Mouse (Mus musculus) midbrain, embryonic 15.5 days (tissue): ENCODE results near the gene Ggt1. TPM values are rescaled to one million over a fixed set of nuclear protein-coding genes. Genes with fewer than 3 reads are reported as not detected.

Source experiments
- ATAC-seq: fragments of 200-750 bp; cut with Nextera tagmentation; replicated peaks from 2 replicates; pipeline ENCODE4 v1.8.0; 2017; ENCODE audit warnings: moderate TSS enrichment
- H3K27ac ChIP-seq: fragments of 300-500 bp; sonication (generic); 2 replicates; pipeline ENCODE4 v1.5.1; 2015; ENCODE audit warnings: mild to moderate bottlenecking, inconsistent platforms
- H3K27me3 ChIP-seq: fragments of 300-500 bp; sonication (generic); replicated peaks from 2 replicates; pipeline ENCODE4 v1.6.1; 2015; ENCODE audit warnings: inconsistent platforms
- H3K36me3 ChIP-seq: fragments of 300-500 bp; sonication (generic); replicated peaks from 2 replicates; pipeline ENCODE4 v1.6.1; 2015; ENCODE audit warnings: inconsistent platforms
- H3K4me1 ChIP-seq: fragments of 300-500 bp; sonication (generic); 2 replicates; pipeline ENCODE4 v1.6.1; 2015; ENCODE audit warnings: inconsistent platforms
- H3K4me2 ChIP-seq: fragments of 300-500 bp; sonication (generic); 2 replicates; pipeline ENCODE4 v1.6.1; 2015; ENCODE audit warnings: inconsistent platforms, mild to moderate bottlenecking, moderate library complexity
- H3K4me3 ChIP-seq: fragments of 300-500 bp; sonication (generic); 2 replicates; pipeline ENCODE4 v1.5.1; 2015; ENCODE audit warnings: mild to moderate bottlenecking, inconsistent platforms
- H3K9ac ChIP-seq: fragments of 300-500 bp; sonication (generic); 2 replicates; pipeline ENCODE4 v1.6.1; 2015; ENCODE audit warnings: mild to moderate bottlenecking, inconsistent platforms
- H3K9me3 ChIP-seq: fragments of 300-500 bp; sonication (generic); 2 replicates; pipeline ENCODE4 v1.6.1; 2016; ENCODE audit warnings: inconsistent platforms
- WGBS: fragments of 180-500 bp; shearing (Covaris S2); methylation state at CpG from one replicate; pipeline ENCODE4 v1.1.7; 2015; ENCODE audit warnings: mixed read lengths; 5-methylcytosine and 5-hydroxymethylcytosine counted together
- polyA plus RNA-seq: library from polyadenylated mRNA; unstranded; fragments of >200 nt; fragmentation: Nextera tagmentation; extraction: Ambion mirVana; gene quantifications from 2 replicates; pipeline ENCODE4 v1.2.1, GENCODE M21; 2015

The Ggt1 gene
- polyA plus RNA-seq, 1 experiment from 2014 or later: 1.7 TPM

DNA sequence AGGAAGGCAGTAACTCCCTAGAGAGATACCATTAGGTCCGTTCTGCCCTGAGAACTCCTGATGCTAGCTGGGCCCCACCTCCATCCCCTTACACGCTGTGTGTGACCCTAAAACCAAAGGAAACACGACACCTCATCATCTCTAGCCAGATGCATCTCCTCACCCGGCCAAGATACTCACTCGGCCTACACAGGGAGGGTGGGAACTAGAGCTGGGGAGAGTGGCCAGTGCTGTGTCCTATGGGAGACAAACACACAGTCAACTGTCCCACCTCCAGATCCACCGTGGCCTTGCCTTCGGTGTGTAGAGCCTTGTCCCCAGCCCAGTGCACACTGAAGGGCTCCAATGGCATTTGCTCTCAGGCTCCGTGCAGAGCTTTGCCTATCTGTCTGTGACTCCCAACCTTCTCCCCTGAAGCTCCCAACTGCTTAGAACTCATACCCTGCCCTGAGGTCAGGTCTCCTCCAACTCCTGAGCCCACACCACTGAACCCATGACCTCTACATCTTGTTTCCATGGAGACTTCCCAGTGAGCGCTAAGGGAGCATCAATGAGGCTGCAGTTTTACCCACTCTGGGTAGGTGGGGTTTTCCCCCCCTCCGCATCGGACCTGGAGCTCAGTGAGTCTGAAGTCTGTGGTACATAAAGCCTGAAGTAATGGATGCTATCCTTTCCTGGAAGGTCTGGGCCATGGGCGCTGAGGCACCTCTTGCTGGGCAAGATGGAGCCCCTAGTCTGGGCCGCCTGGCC is 8.5 kb upstream of the Ggt1 start:
- Histone ChIP-seq H3K9ac (no peak overlapping the region), H3K4me2 (no peak overlapping the region), H3K4me3 (no peak overlapping the region), H3K36me3 (peaks cover 5% of the 10 kb centered on the region; the same call in 1 of the 2 replicates), H3K27ac (no peak overlapping the region), H3K4me1 (peaks cover 22% of the 10 kb centered on the region), H3K9me3 (no peaks in the 10 kb centered on the region), H3K27me3 (no peaks in the 10 kb centered on the region)
- 75% methylated on average over 13 of the region's 13 CpGs for WGBS
- no peak for ATAC-seq

DNA sequence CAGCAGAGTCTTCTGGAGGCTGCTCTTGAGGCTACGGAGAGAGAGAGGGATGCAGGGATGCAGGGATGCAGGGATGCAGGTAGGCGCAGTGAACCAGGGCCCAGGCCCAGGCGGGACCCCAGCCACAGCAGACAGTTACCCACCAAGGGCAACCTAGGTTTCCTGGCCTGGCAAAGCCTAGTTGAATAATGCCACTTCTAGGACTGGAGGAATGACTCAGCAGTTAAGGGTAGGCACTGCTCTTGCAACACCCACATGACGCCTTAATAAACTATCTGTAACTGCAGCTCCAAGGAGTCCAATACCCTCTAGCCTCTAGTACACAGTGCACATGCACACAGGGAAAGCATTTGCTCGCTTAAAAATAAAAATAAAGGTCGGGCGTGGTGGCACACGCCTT is 7.3 kb upstream of the Ggt1 start:
- peaks cover 5% of the 10 kb centered on the region; the same call in 1 of the 2 replicates for H3K36me3 ChIP-seq
- H3K9ac ChIP-seq: no peak overlapping the region
- no peaks in the 10 kb centered on the region for H3K27me3 ChIP-seq
- no peak for ATAC-seq
- no peak overlapping the region for H3K4me2 ChIP-seq
- H3K9me3 ChIP-seq: no peaks in the 10 kb centered on the region
- 93% methylated on average over 8 of the region's 8 CpGs for WGBS
- H3K4me1 ChIP-seq: peaks cover 32% of the 10 kb centered on the region
- no peak overlapping the region for H3K4me3 ChIP-seq
- H3K27ac ChIP-seq: no peak overlapping the region

DNA sequence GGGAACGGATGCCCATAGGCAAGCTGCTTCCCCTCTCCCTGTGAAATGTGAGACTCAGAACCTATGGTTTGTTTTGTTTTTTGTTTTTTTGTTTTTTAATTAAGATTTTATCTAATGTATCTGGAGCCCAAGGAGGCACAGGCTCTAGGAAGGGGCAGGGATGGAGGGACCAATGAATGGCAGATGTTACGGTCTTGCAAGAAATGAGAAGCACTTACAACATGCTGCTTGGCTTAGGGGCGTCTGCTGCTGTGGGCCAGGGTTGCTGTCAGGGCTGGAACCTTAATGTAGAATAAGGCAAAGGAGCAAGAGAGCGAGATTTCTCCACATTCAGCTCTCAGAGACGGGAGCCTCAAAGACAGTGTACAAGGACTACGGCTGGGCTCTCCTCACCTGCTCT is 5.8 kb upstream of the Ggt1 start:
- Histone ChIP-seq H3K9me3 (no peaks in the 10 kb centered on the region), H3K27ac (peak overlapping the region; percentile 42; the same call in 1 of the 2 replicates), H3K4me3 (no peak overlapping the region), H3K4me2 (no peak overlapping the region), H3K9ac (no peak overlapping the region), H3K4me1 (peaks cover 37% of the 10 kb centered on the region), H3K27me3 (no peaks in the 10 kb centered on the region), H3K36me3 (peaks cover 5% of the 10 kb centered on the region; the same call in 1 of the 2 replicates)
- WGBS: 66% methylated on average over 6 of the region's 6 CpGs
- ATAC-seq: no peak

DNA sequence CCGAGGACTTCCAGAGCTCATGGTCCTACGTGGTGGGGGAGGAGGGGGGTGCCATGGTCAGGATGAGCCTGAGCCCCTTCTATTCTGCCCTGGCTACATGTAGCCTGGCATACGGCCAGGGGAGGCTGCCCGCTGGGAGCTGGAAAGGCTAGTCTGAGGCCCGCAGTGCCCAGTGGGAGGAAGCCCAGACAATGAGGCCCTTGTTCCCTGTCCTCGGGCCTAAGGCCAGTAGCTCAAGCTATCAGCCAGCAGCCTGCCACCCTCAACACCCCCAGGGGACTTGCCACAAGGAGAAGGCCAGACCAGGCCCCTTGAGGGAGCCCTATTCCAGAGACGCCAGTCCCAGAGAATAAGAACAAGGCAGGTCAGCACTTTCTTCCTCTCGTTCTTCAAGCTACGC is 5.4 kb upstream of the Ggt1 start:
- Histone ChIP-seq H3K4me3 (no peak overlapping the region), H3K36me3 (peaks cover 5% of the 10 kb centered on the region; the same call in 1 of the 2 replicates), H3K4me1 (peaks cover 42% of the 10 kb centered on the region), H3K9me3 (no peaks in the 10 kb centered on the region), H3K9ac (no peak overlapping the region), H3K27me3 (peaks cover 2% of the 10 kb centered on the region; the same call in 1 of the 2 replicates), H3K4me2 (no peak overlapping the region), H3K27ac (peak overlapping the region; percentile 97)
- peak; percentile 10; the same call in 1 of the 2 replicates for ATAC-seq
- WGBS: 24% methylated on average over 9 of the region's 9 CpGs

DNA sequence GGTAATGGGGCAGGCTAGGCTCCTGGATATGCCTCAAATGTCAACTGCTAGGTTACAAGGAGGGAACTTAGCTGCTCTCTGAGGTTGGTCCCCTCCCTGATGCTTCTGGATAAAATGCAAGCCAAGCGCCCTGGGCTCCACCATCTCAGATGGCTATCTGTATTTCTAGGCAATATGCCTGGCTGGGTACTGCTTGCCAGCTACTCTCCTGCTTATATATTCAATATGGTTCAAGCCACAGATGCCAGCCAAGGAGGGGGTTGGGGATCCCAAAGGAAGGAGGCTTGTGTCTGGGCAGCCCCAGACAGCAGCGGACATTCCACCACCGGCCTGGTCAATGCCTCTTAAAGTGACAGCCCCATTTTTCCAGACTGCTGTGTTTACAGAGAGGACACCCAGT is 2.9 kb upstream of the Ggt1 start:
- 17% methylated on average over 3 of the region's 3 CpGs for WGBS
- ATAC-seq: peak; percentile 37
- peaks cover 7% of the 10 kb centered on the region for H3K27me3 ChIP-seq
- peak overlapping the region; percentile 63 for H3K4me3 ChIP-seq
- peak overlapping the region; percentile 82 for H3K4me2 ChIP-seq
- peak overlapping the region; percentile 93 for H3K9ac ChIP-seq
- H3K4me1 ChIP-seq: peaks cover 46% of the 10 kb centered on the region
- H3K36me3 ChIP-seq: peaks cover 3% of the 10 kb centered on the region; the same call in 1 of the 2 replicates
- peak overlapping the region; percentile 97 for H3K27ac ChIP-seq
- no peaks in the 10 kb centered on the region for H3K9me3 ChIP-seq

DNA sequence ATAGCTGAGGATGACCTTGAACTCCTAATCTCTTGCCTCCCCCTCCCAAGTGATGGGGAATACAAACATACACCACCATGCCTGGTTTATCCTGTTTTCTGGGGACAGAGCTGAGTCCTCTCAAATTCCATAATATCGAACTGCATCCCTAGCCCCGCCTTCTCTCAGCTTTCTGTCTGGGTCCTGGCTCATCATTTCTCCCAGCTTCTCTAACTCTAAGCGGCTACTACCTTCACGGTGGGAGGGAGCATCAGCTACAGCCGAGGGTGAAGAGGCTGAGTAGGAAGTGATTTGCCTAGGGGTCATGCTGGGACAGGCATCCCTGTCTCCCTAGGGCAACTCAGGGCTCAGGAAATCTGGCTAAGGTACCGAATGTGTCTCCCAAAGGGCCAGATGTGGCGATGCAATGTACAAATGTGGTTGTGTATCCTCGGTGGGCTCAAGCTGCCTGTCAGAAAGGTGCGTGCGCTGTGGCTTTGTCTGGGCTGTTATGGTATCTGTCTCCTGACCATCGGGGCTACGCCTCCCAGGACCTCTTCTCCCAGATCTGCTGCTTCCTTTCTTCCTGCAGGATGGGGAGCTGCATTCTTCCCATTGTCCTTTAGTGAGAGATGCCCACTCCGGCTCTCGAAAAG is 2.2 kb upstream of the Ggt1 start:
- Histone ChIP-seq H3K36me3 (no peaks in the 10 kb centered on the region; the same call in 1 of the 2 replicates), H3K27me3 (peaks cover 7% of the 10 kb centered on the region), H3K27ac (peak overlapping the region; percentile 97), H3K9ac (peak overlapping the region; percentile 93), H3K4me2 (peak overlapping the region; percentile 82), H3K4me3 (peak overlapping the region; percentile 63), H3K4me1 (peaks cover 46% of the 10 kb centered on the region), H3K9me3 (no peaks in the 10 kb centered on the region)
- WGBS: 3% methylated on average over 14 of the region's 14 CpGs
- peak; percentile 30 for ATAC-seq

DNA sequence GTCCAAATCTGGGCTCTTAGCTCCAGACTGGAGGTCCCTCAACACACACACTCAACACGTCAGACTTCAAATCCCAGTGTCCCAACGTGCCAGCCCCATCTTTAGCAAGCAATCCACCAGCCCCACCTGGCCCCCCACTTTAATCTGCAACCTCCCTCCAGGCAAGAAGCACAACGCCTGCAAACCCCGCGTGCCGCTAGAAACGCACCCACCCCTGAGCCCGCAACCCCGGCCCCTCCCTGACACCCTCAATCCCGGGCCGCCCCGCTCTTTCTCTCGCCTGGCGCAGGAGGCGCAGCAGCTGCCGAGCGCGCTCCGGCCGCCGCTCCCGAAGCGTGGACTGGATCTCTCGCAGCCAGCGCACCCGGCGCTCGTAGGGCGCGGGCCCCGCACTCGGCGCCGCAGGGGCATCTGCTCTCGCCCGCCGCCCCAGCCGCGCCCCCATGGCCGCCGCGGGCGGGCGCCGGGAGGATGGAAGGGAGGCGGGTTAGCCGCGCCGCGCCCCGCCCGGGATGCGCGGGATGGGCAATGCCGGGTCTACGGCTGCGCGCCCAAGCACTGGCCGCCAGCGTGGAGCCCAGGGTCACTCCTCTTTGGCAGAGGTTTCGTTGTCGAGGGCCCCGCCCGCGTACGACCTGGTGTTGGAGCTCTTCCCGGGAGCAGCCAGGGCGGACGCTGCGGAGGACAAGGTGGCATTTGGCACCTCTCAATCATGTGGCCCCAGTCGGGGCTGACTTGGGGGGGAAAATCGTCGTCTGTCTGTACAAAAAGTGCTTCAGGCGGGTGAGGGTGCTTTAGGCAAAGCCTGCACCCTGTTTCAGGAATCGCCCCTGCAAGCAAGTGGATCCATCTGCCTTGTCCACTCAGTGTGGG is 1.5 kb upstream of the Ggt1 start, which contains the start of gene Lrrc75b:
Lrrc75b (minus strand) TSS at position 655 of the 873 bp plus-strand sequence.
- WGBS: under 1% methylated on average over 70 of the region's 75 CpGs
- peaks cover 46% of the 10 kb centered on the region for H3K4me1 ChIP-seq
- H3K27me3 ChIP-seq: peaks cover 7% of the 10 kb centered on the region
- peak within 1 kb of the TSS; percentile 63 for H3K4me3 ChIP-seq
- peak within 1 kb of the TSS; percentile 93 for H3K9ac ChIP-seq
- peak within 1 kb of the TSS; percentile 82 for H3K4me2 ChIP-seq
- H3K36me3 ChIP-seq: no peaks in the 10 kb centered on the region; the same call in 1 of the 2 replicates
- ATAC-seq: peak; percentile 63
- H3K27ac ChIP-seq: peak within 1 kb of the TSS; percentile 97
- H3K9me3 ChIP-seq: no peaks in the 10 kb centered on the region

DNA sequence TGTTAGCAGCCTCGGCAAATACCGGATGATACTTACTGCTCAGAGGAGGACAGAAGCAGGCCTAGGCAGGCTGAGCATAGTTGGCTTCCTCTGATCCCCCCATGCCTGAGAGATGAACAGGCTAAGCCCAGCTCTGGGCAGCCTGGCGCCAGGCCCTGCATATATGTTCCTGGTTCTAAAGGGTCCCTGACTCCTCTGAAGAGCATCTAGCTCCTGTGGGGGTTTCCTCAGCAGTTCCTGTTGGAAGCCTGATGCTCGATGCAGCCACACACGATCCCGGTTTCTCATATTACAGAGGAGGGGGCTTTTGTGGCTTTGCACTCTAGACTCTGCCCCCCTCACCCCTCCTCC is 880 bp upstream of the Ggt1 start:
- Histone ChIP-seq H3K4me2 (peak overlapping the region; percentile 82), H3K36me3 (no peaks in the 10 kb centered on the region), H3K4me1 (peaks cover 46% of the 10 kb centered on the region), H3K27ac (peak overlapping the region; percentile 97), H3K9me3 (no peaks in the 10 kb centered on the region), H3K9ac (peak overlapping the region; percentile 93), H3K4me3 (peak overlapping the region; percentile 63), H3K27me3 (peaks cover 7% of the 10 kb centered on the region)
- peak; percentile 46 for ATAC-seq
- 11% methylated on average over 6 of the region's 6 CpGs for WGBS

DNA sequence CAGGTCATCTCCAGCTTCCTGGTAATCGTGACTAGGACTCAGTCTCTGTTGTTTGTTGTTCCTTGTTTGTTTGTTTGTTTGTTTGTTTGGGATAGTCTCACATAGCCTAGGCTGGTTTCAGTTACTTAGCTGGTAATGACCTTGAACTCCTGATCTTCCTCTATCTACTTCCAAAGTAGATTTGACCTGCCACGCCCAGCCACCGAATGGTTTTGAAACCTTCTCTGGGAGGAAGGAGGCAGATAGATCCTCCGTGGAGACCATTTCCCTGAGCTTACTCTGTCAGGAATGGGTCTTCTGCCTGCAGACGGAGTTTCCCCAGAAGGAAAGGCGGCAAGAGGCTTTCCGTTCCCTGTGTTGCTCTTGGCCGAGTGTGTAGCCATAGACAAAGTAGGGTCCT is 1.2 kb downstream of the Ggt1 start:
- no peak overlapping the region for H3K9ac ChIP-seq
- peaks cover 28% of the 10 kb centered on the region for H3K4me1 ChIP-seq
- no peak overlapping the region for H3K4me2 ChIP-seq
- H3K9me3 ChIP-seq: no peaks in the 10 kb centered on the region
- H3K27me3 ChIP-seq: peaks cover 7% of the 10 kb centered on the region
- ATAC-seq: no peak
- H3K36me3 ChIP-seq: no peaks in the 10 kb centered on the region
- no peak overlapping the region for H3K27ac ChIP-seq
- WGBS: 87% methylated on average over 8 of the region's 8 CpGs
- H3K4me3 ChIP-seq: no peak overlapping the region

DNA sequence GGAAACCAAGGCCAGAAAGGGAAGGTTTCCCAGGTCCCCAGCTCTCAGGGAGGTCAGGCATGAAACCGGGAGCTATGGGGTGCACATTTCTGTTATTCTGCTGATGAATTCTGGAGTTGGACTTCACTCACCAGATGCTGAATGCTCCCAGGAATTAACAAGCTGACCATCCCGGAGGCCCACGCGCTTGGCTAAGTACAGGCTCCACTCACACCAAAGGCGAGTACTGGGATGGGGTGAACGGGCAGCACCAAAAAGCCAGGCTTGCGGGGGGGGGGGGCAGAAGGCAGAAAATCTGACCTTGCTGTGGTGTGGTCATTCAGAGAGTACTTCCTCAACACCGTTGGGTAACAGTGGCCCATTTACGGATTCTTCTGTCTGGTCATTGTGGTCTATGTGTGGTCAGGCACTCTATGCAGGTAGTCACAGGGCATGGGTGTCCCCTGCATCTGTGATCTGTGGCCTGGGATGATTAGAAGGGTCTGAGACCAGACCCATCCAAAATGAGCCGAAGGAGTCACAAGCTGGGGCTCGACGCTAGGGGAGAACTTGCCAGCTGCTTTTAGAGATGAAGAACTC is 3.4 kb downstream of the Ggt1 start:
- no peak for ATAC-seq
- Histone ChIP-seq H3K27me3 (peaks cover 7% of the 10 kb centered on the region), H3K4me3 (no peak overlapping the region), H3K4me2 (no peak overlapping the region), H3K9me3 (no peaks in the 10 kb centered on the region), H3K27ac (no peak overlapping the region), H3K36me3 (no peaks in the 10 kb centered on the region), H3K4me1 (peaks cover 13% of the 10 kb centered on the region), H3K9ac (no peak overlapping the region)
- 84% methylated on average over 12 of the region's 12 CpGs for WGBS

DNA sequence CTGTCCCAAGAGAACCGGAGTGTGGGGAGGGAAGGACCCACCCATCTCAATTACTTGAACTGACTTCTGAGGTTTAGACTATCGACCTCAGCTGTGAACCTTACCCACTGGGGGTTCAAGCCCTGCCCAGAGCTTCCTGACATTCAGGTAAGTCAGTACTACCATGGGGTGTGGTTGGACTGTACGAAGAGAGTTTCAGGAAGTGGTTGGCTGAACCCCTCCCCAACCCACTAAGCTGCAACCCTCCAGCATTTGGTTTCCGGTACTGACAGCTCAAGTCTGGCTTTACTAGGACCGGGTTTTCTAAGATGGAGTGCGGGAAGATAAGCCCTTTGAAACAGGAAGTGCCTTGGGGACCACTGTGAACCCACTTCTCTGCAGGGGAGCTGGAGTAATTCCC is 4.0 kb downstream of the Ggt1 start:
- Histone ChIP-seq H3K4me1 (peaks cover 10% of the 10 kb centered on the region), H3K9me3 (no peaks in the 10 kb centered on the region), H3K27me3 (peaks cover 7% of the 10 kb centered on the region), H3K4me3 (no peak overlapping the region), H3K4me2 (no peak overlapping the region), H3K27ac (no peak overlapping the region), H3K36me3 (no peaks in the 10 kb centered on the region), H3K9ac (no peak overlapping the region)
- 77% methylated on average over 6 of the region's 6 CpGs for WGBS
- no peak for ATAC-seq

DNA sequence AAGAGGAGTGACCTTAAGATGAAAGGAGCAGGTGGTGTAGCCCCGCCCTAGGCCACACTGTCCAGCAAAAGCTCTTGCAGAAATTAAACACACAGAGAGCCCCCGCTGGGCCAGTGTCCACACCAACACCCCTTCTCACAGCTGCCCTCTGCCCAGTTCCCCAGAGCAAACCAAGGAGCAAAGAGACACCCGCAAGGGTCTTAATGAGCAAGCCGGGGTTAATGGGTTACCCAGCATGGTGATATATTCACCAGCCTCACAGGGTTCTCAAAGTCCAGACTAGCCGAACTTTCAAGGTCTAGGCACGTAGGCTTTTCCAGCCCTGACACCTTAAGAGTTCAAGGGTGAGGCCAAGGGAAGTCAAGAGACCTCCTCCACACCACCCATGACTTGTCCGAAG is 4.5 kb downstream of the Ggt1 start:
- 84% methylated on average over 7 of the region's 7 CpGs for WGBS
- Histone ChIP-seq H3K9me3 (no peaks in the 10 kb centered on the region), H3K9ac (no peak overlapping the region), H3K27ac (no peak overlapping the region), H3K36me3 (no peaks in the 10 kb centered on the region), H3K27me3 (peaks cover 6% of the 10 kb centered on the region), H3K4me2 (no peak overlapping the region), H3K4me3 (no peak overlapping the region), H3K4me1 (peaks cover 5% of the 10 kb centered on the region)
- ATAC-seq: no peak
